Mouse (Mus musculus) heart, postnatal 0 days (tissue): ENCODE measurements around the gene Gm17019.
"Not testable (repeated sequence)": the region's sequence is repeated elsewhere in the genome, so short reads cannot be mapped to it uniquely, and the experiment has no call there.

Experiments
- CTCF ChIP-seq: IDR thresholded peaks from 2 replicates; pipeline ENCODE4 v1.5.1; 2016; ENCODE audit warnings: antibody characterized with exemption, control low read depth, low read depth
- EP300 ChIP-seq: IDR thresholded peaks from 2 replicates; pipeline ENCODE4 v1.6.1; 2016; ENCODE audit warnings: antibody characterized with exemption, low read depth

DNA sequence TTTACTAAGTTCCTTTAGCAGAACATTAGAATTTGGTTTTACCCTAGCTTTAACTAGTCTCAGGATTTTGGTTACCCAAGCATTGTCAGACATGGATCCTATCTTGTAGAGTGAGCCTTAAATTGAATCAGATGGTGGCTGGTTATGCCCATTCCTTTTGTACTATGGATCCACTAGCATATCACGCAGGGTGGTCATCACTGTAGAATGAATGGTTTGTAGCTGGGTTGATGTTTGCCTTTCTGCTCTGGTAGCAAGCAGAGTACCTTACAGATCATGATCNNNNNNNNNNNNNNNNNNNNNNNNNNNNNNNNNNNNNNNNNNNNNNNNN is 29.6 kb upstream of the Gm17019 start:
- TF ChIP-seq CTCF, EP300: not testable (repeated sequence)
